Mouse (Mus musculus) liver, adult 2 months (tissue): ENCODE data around the gene Fuca1.

ENCODE experiments used
- CTCF ChIP-seq: fragments of 200-500 bp; IDR thresholded peaks from 2 replicates; pipeline ENCODE4 v1.5.1; 2011; ENCODE audit warnings: low read depth, low read length, control low read depth
- POLR2A ChIP-seq: fragments of 200-500 bp; IDR thresholded peaks from 2 replicates; pipeline ENCODE4 v1.6.1; 2011; ENCODE audit warnings: low read length, control low read depth; ENCODE audit not compliant: insufficient read depth; ENCODE audit errors: extremely low read depth

- no peak for TF ChIP-seq CTCF
- no peak for TF ChIP-seq POLR2A
Measured at GRCm38 (mm10) chr4:135968271-135968869, 47.8 kb downstream of the Fuca1 start.
